Mouse (Mus musculus) adrenal gland, postnatal 25 days (tissue): ENCODE measurements around the gene Ampd2. TPM values are rescaled to one million over a fixed set of nuclear protein-coding genes. Genes with fewer than 3 reads are reported as not detected.
A peak's percentile ranks its signal among the peaks of the same experiment; 100 is the strongest.

ENCODE experiments used
- DNase-seq: peaks from one replicate; pipeline ENCODE4 v3.0.0; 2021; ENCODE audit warnings: mixed read lengths
- total RNA-seq: library from RNA; stranded (reverse); gene quantifications from 2 replicates; pipeline ENCODE4 v1.2.3, GENCODE M21; 2021

Ampd2 gene
- total RNA-seq, 1 experiment from 2014 or later = 178 TPM

DNA sequence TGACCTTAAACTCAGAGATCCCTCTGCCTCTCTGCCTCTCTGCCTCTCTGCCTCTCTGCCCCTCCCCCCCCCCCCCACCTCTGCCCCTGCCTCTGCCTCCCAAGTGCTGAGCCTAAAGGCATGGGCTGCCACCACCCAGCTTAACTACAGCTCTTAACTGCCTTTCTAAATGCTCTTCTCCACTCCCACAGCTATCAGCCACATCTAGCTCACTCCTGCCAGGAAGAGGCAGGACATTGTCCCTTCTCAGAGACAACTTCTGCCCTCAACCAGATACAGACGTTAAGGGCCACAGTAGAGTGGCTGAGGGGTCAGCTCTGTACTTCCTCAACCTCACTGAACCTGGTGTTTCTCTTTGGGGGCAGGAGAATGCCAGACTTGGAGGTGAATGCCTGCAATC lies 17.6 kb downstream of the Ampd2 start:
- no peak for DNase-seq

DNA sequence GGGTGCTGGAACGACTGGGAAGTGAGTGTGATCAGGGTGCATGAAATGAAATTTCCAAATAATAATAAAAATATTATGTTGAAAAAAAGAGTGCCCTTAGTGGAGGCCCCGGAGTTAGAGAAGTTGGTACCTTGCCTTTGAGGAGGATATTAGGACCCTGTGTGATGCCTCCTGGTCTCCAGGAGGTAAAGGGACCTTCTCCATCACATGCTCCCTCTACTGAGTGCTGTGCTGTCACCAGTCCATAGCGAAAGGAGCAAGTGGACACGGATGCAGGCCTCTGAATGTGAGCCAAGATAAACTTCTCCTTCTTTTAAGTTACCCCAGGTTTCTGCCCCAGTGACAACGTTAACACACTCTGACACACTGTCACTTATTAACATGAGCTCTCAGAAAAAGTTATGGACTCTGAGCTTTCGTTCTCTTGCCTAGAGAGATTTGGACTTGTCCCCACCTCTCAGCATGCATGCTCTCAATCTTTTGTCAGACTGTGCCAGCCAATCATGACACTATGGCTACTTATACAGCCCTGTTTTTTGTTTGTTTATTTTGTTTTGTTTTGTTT lies 19.0 kb downstream of the Ampd2 start:
- no peak for DNase-seq

DNA sequence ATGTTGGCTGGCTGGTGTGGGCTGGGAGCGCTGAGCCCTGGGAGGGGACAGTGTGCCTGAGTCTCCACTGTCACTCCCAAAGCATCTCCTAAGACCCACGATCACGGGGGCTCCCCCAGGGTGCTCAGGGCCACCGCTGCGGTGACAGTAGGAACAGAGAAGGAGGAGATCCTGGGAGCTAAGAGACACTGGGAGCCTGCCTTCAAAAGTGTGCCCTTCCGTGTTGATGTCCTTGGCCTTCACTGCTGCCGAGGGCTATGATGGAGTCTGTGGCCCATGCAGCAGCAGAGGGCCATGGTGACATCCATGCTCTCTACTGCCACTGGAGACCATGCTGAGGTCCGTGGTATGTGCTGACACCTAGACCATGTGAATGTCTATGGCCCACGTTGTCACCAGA lies 20.9 kb downstream of the Ampd2 start:
- no peak for DNase-seq

DNA sequence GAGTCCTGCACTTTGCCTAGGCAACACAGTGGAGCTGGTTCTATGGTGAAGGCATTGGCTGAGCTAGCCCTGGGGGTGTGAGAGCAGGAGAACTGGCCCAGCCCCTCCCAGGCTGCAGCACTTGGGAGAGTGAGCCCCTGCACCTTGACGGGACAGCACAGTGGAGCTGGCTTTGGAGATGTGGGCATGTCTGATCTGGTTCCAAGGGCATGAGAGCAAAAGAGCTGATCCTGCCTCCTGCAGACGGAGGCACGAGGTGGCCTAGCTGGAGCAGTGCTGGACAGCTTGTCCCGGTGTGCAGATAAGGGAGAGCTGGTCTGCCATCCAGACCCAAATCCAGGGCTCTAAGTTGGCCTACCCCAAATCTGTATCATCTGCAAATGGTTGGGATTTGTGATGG lies 21.8 kb downstream of the Ampd2 start:
- DNase-seq = no peak

DNA sequence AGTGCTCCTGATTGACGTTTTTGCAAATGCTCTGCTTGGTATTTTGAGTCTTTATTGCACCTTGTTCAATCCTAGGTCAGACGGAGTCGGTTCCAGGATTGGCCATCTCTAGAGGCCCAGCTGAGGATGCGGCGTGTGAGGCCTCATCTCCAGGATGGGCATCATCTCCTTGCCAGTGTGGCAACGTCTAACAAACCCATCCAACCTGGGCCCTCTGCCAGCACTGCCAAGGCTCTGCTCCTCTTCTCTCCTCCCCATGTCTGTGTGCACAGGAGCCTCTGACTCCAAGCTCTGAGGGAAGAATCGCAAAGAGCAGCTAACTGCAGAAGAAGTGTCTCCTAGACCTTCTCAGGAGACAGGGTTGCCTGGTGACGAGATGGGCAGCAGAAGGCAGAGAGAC lies 23.8 kb downstream of the Ampd2 start:
- DNase-seq = peak; percentile 49

DNA sequence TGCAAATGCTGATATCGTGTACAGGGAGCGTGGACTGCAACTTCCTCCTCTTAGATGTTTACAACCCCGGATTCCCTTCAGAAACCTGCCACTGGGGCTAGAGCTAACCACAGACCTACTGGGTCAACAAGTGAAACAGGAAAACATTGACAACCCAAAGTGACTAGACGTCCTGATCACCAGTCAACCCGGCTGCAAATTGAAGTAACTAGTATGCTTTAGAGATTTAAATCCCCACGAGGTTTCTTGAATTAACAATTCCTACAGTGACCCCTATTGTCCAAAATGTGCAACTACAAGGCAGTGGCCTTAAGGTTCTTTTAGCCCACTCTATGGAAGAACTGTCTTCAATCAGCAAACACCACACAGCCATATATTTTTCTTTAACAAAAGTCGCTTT lies 25.0 kb downstream of the Ampd2 start:
- DNase-seq = no peak

DNA sequence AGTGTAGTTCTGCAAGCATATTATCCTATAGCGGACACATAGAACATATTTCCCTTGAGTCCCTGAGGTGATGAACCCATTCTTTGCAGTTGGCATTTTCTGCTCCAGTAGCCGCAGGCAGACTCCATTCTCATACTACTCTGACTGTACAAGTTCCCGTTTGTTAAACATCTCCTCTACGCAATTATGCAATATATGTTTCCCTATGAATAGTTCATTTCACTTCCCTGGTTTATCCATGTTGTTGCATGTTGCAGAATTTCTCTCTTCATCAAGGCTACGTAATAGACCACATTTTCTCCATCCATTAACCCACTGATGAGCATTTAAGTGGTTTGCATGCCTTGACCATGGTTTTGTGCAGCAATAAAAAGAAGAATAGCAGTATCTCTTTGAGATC lies 36.0 kb downstream of the Ampd2 start:
- DNase-seq = no peak

DNA sequence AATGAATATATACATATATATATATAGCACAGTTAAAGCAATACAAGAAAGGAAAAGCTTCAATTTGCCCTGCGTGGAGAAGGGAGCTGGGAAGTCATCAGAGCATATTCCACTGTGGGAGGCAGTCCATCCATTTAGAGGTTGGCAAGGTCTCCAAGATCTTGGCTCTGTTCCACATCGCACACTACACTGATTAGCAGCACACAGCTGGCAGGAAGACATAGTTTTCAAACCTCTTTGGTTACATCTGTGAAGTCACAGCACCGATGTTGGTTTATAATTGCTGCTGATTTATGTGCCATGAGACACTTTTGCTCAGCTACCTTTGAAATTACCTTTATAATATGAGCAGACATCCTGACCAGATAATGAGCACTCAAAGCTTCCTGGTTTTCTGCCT lies 38.1 kb downstream of the Ampd2 start:
- no peak for DNase-seq

DNA sequence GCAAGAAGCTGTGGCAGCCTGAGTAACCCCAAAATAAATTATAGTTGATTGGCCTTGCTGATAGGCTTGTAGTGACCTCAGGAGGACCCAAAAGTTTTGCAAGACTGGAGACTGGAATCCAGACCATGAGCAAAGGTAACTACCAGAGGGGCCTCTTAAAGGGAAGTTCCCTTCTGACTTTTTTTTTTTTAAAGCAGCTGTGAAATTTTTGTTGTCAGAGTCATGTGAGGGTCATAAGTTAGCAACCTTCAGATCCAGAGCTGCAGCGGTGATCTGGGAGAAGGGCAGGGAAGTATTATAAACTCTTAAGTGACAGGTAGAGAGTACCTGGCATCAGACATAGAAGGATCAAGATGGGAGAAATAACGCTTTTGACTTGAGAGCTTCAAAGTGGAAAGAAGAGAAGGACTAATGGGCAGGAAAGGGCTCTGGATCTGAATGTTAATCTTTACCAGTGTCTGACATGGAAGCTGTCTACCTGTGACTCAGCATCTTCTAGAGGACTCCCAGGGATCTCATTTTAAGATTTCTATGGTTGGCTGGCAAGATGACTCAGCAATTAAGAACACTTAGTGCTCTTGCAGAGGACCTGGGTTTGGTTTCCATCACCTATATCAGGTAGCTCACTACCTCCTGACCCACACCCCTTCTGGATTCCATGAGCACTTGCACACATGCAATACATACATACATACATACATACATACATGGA lies 39.4 kb downstream of the Ampd2 start:
- DNase-seq = no peak

DNA sequence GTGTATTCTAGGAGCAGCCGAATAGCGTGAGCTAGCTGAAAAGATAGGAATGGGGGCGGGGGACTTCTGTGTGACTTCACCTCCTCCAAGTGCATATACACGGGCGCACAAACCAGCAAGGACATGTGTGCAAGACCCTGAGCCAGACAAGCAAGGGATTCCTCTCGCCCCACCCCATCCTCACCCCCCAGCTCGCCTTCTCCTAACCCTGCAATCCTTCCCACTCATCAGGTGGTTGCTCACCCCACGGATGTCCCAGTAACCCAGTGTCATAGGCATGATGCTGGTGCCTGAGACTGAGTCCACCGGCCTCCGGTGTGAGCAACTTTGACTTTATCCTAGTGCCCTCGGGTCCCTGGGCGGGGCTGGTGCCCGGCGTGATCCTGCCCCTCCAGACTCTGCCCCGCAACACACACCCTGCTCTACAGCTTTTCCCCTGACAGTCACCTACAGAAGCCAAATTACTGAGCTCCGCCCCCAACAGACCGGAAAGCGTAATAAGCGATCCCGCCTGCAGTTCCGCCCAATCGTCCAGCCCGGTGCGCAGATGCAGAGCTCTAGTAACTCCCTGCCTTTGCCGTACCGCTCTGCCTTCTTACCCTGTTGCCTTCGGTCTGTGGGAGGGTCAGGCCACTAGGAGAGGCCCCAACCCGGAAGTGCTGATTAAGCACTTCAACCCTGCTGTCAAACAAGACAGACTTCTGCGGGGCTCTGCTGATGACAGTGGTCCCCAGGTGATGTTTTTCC lies 41.9 kb downstream of the Ampd2 start, which contains the start of gene Gstm4:
Gene Gstm4, minus strand, starts transcription at position 501 of the 747 bp plus-strand sequence.
- DNase-seq = peak; percentile 86

DNA sequence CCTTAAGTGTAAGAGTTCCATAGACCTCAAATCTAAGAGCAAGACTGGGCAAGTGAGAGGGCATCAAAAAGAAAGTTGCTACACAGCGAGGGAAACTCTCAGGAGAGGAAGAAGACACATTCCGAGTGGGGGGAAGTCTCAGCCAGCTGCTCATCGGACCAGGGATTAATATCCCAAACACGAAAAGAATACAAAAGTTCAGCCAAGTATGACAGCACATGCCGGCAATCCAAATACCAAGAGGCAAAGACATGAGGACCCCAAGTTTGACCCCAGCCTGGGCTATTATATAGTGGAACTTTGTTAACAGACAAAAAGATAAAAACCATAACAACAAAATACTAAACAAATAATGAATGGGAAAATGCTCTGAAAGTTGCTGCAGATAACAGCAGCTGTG lies 53.3 kb downstream of the Ampd2 start:
- DNase-seq = no peak

DNA sequence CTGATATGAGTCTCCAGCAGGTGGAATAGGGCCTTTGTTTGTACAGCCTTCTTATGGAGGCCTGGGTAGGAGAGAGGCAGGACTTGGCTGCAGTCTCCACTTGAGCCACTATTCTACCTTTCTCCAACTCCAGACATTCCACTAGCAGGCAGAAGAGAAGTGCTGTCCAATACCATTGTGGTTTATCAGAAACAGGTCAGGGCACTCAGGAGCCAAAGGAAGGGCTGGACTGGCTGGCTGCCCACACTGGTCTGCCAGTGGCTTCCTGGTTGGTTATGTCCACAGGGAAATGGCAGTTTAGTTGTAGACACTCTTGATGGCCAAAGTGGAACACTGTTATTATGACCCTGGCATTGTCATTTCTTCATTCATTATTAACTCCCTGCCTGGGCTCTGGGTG lies 54.3 kb downstream of the Ampd2 start:
- no peak for DNase-seq

DNA sequence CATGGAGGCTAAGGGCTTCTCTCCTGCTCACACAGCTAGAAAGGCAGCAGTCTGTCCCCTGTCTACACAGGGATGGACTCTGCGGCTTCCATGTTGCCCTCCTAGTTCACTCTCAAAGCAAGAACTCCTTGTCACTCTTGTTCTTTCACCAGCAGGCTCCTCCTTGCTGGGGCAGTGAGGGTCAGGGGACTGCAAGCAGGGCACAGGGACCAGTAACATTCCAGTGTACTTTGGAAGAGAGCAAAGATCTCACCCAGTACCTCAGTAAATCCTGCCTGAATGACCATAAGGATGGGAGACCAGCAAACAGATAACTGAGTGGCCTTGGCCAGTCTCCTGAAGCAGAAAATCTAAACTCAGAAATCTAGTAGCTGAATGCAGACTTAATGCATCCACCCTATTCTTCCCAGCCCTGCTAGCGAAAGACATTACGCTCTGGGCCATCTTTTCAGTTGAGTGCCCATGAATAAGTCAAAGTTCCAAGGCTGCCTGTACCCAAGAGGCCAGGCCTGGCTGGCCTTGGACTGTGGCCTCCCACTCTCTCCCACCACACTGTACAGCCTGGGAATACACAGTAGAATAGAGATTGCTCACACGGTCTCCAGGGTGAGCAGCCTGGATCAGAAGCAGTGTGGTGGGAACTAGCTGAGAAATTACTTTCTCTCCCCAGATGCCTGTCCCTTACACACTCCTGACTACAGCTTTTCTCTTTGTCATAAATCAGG lies 57.6 kb downstream of the Ampd2 start:
- DNase-seq = no peak

DNA sequence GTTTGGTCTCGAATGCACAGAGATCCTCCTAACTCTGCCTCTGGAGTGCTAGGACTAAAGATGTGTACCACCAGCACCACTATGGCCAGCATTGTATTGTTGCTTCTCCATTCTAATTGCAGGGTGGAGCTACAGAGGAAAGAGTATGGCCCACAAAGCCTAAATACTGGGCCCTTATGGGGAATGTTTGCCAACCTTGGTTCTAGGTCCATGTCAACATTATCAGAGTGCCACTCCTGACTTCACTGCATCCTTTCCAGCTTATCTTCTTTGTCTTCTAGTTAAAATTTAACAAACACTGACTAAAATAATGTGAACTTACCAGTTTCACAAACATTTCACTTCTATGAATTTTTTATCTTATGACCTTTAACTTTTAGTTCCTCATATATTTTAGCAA lies 59.9 kb downstream of the Ampd2 start:
- no peak for DNase-seq

DNA sequence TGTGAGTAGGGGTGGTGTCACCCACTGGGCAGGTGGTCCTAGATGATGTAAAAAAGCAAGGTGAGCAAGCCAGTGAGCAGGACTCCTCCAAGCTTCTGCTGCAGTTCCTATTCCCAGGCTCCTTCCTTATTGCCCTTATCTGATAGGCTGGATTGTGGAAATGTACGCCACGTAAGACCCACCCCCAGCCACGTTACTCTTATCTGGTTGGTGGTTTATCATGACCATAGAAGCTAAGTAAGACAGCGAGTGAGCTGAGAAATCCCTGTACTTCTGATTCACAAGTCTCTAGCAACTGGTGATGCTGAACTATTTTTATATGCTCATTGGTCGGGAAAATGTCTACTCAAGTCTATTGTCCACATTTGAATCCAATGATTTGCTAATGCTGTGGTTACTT lies 60.4 kb downstream of the Ampd2 start:
- no peak for DNase-seq

DNA sequence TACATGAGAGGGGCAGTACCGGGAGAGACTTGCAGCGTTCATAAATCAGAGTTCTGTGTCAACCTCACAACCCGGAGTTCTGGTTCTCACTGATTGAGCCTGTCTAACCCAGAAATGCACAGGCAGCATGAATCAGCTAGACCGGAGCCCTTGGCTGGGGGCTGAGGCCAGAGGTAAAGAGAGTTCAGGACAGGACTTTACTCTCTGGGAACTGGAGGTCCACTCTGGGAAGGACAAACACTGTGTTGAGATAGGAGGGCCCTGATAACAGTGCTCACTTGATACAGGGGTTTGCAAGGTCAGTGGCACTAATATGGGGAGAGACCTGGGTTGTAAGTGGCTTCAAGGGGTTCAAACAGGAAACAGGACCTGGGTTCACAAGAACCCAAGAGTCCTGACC lies 61.1 kb downstream of the Ampd2 start:
- no peak for DNase-seq

Other genes starting within 250 kb of the Ampd2 start
- gene Eps8l3, start 209.4 kb downstream of the Ampd2 start, total RNA-seq = not detected in 2 replicates
- gene Gstm5, start 190.8 kb downstream of the Ampd2 start, total RNA-seq = 25.8 and 27.8 TPM in 2 replicates
- 152 and 157 TPM in 2 replicates for gene Gstm7, start 154.8 kb downstream of the Ampd2 start, total RNA-seq
- 5.9 and 7.1 TPM in 2 replicates for gene Gstm6, start 142.9 kb downstream of the Ampd2 start, total RNA-seq
- gene Gstm3, start 117.4 kb downstream of the Ampd2 start, total RNA-seq = not detected in 2 replicates
- 131 and 136 TPM in 2 replicates for gene Gstm2, start 100.2 kb downstream of the Ampd2 start, total RNA-seq
- 277 and 344 TPM in 2 replicates for gene Gstm1, start 68.7 kb downstream of the Ampd2 start, total RNA-seq
- gene Gstm4, start 41.8 kb downstream of the Ampd2 start, total RNA-seq = 13.2 and 17.1 TPM in 2 replicates
- gene Gnat2, start 6.1 kb upstream of the Ampd2 start, total RNA-seq = 13.2 and 13.4 TPM in 2 replicates
- gene Gnai3, start 59.5 kb upstream of the Ampd2 start, total RNA-seq = 136 and 143 TPM in 2 replicates
- 0.49 TPM in 1 of 2 replicates, not detected in the other for gene Gpr61, start 68.2 kb upstream of the Ampd2 start, total RNA-seq
- 21.0 and 24.7 TPM in 2 replicates for gene Amigo1, start 99.7 kb upstream of the Ampd2 start, total RNA-seq
- gene Cyb561d1, start 114.6 kb upstream of the Ampd2 start, total RNA-seq = 8.7 and 12.1 TPM in 2 replicates
- gene Atxn7l2, start 124.3 kb upstream of the Ampd2 start, total RNA-seq = 12.8 and 15.1 TPM in 2 replicates
- gene Sypl2, start 140.0 kb upstream of the Ampd2 start, total RNA-seq = 0.15 and 0.38 TPM in 2 replicates
- 74.3 and 95.5 TPM in 2 replicates for gene Psma5, start 170.3 kb upstream of the Ampd2 start, total RNA-seq
- gene Sort1, start 197.4 kb upstream of the Ampd2 start, total RNA-seq = 27.7 and 28.6 TPM in 2 replicates